Mouse (Mus musculus) left cerebral cortex, adult 11 months (tissue): ENCODE results near the gene Sall4.
"Not testable (repeated sequence)": the region's sequence is repeated elsewhere in the genome, so short reads cannot be mapped to it uniquely, and the experiment has no call there.

Experiments
- DNase-seq: peaks from one replicate; pipeline ENCODE4 v3.0.0; 2022; ENCODE audit warnings: low spot score

The Sall4 gene

GRCm38 (mm10) chr2:168744406-168744805 is 23.3 kb downstream of the Sall4 start:
- DNase-seq: not testable (repeated sequence)

- no peak for DNase-seq
Measured at GRCm38 (mm10) chr2:168742649-168743048, 25.1 kb downstream of the Sall4 start.

GRCm38 (mm10) chr2:168742059-168742627 is 25.6 kb downstream of the Sall4 start, which contains the start of gene Atp9a:
TSS of gene Atp9a (minus strand) at chr2:168742409.
- DNase-seq: peak; percentile 58

GRCm38 (mm10) chr2:168741273-168742058 is 26.3 kb downstream of the Sall4 start:
- peak; percentile 76 for DNase-seq

- no peak for DNase-seq
Measured at GRCm38 (mm10) chr2:168740496-168740895, 27.2 kb downstream of the Sall4 start.

GRCm38 (mm10) chr2:168738854-168739253 is 28.9 kb downstream of the Sall4 start:
- DNase-seq: no peak

- no peak for DNase-seq
Measured at GRCm38 (mm10) chr2:168737878-168738277, 29.9 kb downstream of the Sall4 start.

- DNase-seq: no peak
Measured at GRCm38 (mm10) chr2:168734023-168734422, 33.7 kb downstream of the Sall4 start.

GRCm38 (mm10) chr2:168731258-168731657 is 36.5 kb downstream of the Sall4 start:
- DNase-seq: no peak

GRCm38 (mm10) chr2:168729736-168730135 is 38.0 kb downstream of the Sall4 start:
- no peak for DNase-seq

- DNase-seq: no peak
Measured at GRCm38 (mm10) chr2:168728045-168728444, 39.7 kb downstream of the Sall4 start.

GRCm38 (mm10) chr2:168726007-168726406 is 41.7 kb downstream of the Sall4 start:
- no peak for DNase-seq

- no peak for DNase-seq
Measured at GRCm38 (mm10) chr2:168721313-168721712, 46.4 kb downstream of the Sall4 start.

GRCm38 (mm10) chr2:168719742-168720141 is 48.0 kb downstream of the Sall4 start:
- no peak for DNase-seq

- DNase-seq: no peak
Measured at GRCm38 (mm10) chr2:168718735-168719134, 49.0 kb downstream of the Sall4 start.

- DNase-seq: no peak
Measured at GRCm38 (mm10) chr2:168718267-168718666, 49.5 kb downstream of the Sall4 start.

- DNase-seq: no peak
Measured at GRCm38 (mm10) chr2:168712199-168713176, 55.3 kb downstream of the Sall4 start.

GRCm38 (mm10) chr2:168710979-168711378 is 56.8 kb downstream of the Sall4 start:
- no peak for DNase-seq

- no peak for DNase-seq
Measured at GRCm38 (mm10) chr2:168707766-168708165, 60.0 kb downstream of the Sall4 start.

GRCm38 (mm10) chr2:168702266-168702665 is 65.5 kb downstream of the Sall4 start:
- DNase-seq: no peak
